Mouse (Mus musculus) lung, postnatal 0 days (tissue): ENCODE measurements around the gene Ppp3ca. TPM values are rescaled to one million over a fixed set of nuclear protein-coding genes. Genes with fewer than 3 reads are reported as not detected.

Experiments
- ATAC-seq: fragments of 200-750 bp; cut with Nextera tagmentation; 2 replicates; pipeline ENCODE4 v1.8.0; 2017; ENCODE audit warnings: moderate library complexity
- DNase-seq: peaks from one replicate; pipeline ENCODE4 v3.0.0-alpha.2; 2016; ENCODE audit warnings: low spot score
- H3K27ac ChIP-seq: fragments of 300-500 bp; sonication (generic); 2 replicates; pipeline ENCODE4 v1.5.1; 2014; ENCODE audit warnings: antibody characterized with exemption, mild to moderate bottlenecking, low read length, mixed read lengths
- H3K27me3 ChIP-seq: fragments of 300-500 bp; sonication (generic); replicated peaks from 2 replicates; pipeline ENCODE4 v1.6.1; 2014; ENCODE audit warnings: low read length, mixed read lengths; ENCODE audit not compliant: insufficient read depth
- H3K36me3 ChIP-seq: fragments of 300-500 bp; sonication (generic); 2 replicates; pipeline ENCODE4 v1.6.1; 2014; ENCODE audit warnings: low read length, mixed read lengths; ENCODE audit not compliant: insufficient read depth
- H3K4me1 ChIP-seq: fragments of 300-500 bp; sonication (generic); 2 replicates; pipeline ENCODE4 v1.6.1; 2014; ENCODE audit warnings: antibody characterized with exemption, low read depth, low read length, mixed read lengths; ENCODE audit not compliant: insufficient read depth
- H3K4me2 ChIP-seq: fragments of 300-500 bp; sonication (generic); replicated peaks from 2 replicates; pipeline ENCODE4 v1.6.1; 2014; ENCODE audit warnings: low read depth, mild to moderate bottlenecking, low read length, moderate library complexity, mixed read lengths
- H3K4me3 ChIP-seq: fragments of 300-500 bp; sonication (generic); 2 replicates; pipeline ENCODE4 v1.5.1; 2014; ENCODE audit warnings: low read depth, low read length
- H3K9ac ChIP-seq: fragments of 300-500 bp; sonication (generic); replicated peaks from 2 replicates; pipeline ENCODE4 v1.6.1; 2014; ENCODE audit warnings: low read depth, mild to moderate bottlenecking
- H3K9me3 ChIP-seq: fragments of 300-500 bp; sonication (generic); 2 replicates; pipeline ENCODE4 v1.6.1; 2016; ENCODE audit warnings: low read length, mixed read lengths
- CTCF ChIP-seq: IDR thresholded peaks from 2 replicates; pipeline ENCODE4 v1.5.1; 2016; ENCODE audit warnings: antibody characterized with exemption, mild to moderate bottlenecking
- EP300 ChIP-seq: IDR thresholded peaks from 2 replicates; pipeline ENCODE4 v1.6.1; 2016; ENCODE audit warnings: antibody characterized with exemption, mild to moderate bottlenecking, control low read depth
- WGBS: fragments of 180-500 bp; shearing (Covaris S2); extraction: QIAGEN DNeasy Blood & Tissue Kit; methylation state at CpG from one replicate; pipeline ENCODE4 v1.1.7; 2014; 5-methylcytosine and 5-hydroxymethylcytosine counted together
- polyA plus RNA-seq: library from polyadenylated mRNA; unstranded; fragments of >200 nt; fragmentation: Nextera tagmentation; extraction: Ambion mirVana; gene quantifications from 2 replicates; pipeline ENCODE4 v1.2.1, GENCODE M21; 2015

Ppp3ca gene
- polyA plus RNA-seq, 1 experiment from 2014 or later = 105 TPM

DNA sequence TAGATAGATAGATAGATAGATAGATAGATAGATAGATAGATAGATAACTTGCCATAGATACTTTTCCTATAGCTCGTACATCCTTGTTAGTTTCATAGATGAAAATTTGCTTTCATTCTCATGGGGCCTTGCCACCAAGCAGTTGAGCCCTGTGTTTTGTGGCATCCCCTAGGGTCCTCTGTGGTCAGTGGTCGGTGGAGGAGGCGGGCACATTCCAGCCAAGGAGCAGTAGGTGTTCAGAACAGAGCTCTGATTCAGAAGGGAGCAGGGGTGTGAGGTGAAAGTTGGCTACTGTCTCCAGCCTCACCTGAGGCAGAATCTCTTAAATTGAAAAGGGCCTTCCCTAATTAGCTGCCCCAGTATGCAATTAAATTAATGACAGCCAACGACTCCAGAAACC lies 36.1 kb downstream of the Ppp3ca start:
- no peak overlapping the region for H3K9ac ChIP-seq
- 86% methylated on average over 4 of the region's 4 CpGs for WGBS

DNA sequence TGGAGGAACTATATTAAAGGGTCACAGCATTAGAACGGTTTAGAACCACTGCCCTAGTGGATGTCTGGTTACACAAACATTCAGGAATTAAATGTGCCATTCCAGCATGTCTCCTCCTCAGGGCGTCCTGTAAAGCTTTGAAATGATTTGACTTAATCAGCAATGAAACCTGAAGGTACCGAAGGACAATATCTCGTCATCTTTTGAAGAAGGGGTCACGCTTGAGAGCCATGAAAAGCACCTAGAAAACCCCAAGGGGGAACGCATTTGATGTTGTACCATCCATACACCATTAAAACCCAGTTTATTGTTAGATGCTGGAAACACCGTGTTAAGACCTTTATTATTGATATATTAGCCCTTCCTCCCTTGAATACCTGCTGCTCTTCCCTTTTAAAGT lies 36.8 kb downstream of the Ppp3ca start:
- no peak overlapping the region for H3K9ac ChIP-seq
- ATAC-seq (no peak), DNase-seq (no peak)
- H3K4me2 ChIP-seq = no peak overlapping the region
- no peak overlapping the region for H3K27ac ChIP-seq
- TF ChIP-seq EP300 (no peak), CTCF (no peak)
- H3K27me3 ChIP-seq = no peaks in the 10 kb centered on the region
- no peaks in the 10 kb centered on the region for H3K36me3 ChIP-seq
- H3K9me3 ChIP-seq = no peaks in the 10 kb centered on the region
- H3K4me1 ChIP-seq = peaks cover 26% of the 10 kb centered on the region; the same call in 1 of the 2 replicates
- 83% methylated on average over 7 of the region's 7 CpGs for WGBS
- no peak overlapping the region for H3K4me3 ChIP-seq

More for the DNA sequence above, 36.1 kb downstream of the Ppp3ca start:
- TF ChIP-seq CTCF = no peak
- no peak for TF ChIP-seq EP300
- Histone ChIP-seq H3K9me3 (no peaks in the 10 kb centered on the region), H3K27ac (no peak overlapping the region), H3K4me3 (no peak overlapping the region), H3K27me3 (no peaks in the 10 kb centered on the region), H3K36me3 (no peaks in the 10 kb centered on the region), H3K4me2 (no peak overlapping the region), H3K4me1 (peaks cover 27% of the 10 kb centered on the region; the same call in 1 of the 2 replicates)
- ATAC-seq (no peak), DNase-seq (no peak)

DNA sequence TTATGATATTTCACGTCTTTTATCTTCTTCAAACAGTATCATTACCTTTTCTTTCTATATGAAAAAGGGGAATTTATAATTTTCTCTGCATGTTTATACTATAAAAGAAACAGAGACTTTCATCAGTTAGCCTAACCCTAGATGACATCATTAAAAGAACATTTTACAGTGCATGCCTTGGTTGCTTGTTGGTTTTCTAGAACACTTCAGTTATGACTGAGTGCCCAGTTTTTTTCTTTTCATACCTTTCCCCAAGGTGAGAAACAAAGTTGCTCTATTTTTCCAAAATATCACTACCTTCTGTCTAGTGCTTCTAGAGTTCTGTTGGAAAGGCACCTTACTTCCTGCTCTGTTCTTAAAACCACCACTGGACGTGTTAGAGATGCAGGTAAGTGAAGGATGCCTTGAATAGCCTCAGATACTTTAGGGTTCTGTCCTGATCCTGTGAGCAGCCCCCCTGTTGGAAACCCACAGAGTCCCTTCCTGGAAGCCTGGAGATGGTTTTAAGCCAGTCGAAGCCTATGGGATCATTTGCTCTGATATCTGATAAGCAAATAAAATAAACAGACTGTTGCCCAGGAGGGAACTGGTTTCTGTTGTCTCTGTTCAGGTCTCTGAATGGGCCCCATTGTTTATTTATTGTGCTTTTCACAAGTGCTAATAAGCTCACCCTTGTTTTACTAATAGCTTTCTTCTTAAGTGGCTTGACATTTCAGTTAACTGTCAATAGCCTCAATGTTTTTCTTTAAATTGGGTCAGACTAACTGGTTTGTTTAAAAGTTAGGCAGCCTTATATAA lies 37.5 kb downstream of the Ppp3ca start:
- WGBS = 48% methylated on average over 3 of the region's 3 CpGs
- ATAC-seq (no peak), DNase-seq (no peak)
- TF ChIP-seq EP300 (peak; percentile 53), CTCF (no peak)
- Histone ChIP-seq H3K27me3 (no peaks in the 10 kb centered on the region), H3K4me2 (no peak overlapping the region), H3K36me3 (no peaks in the 10 kb centered on the region), H3K4me1 (peaks cover 26% of the 10 kb centered on the region; the same call in 1 of the 2 replicates), H3K9me3 (no peaks in the 10 kb centered on the region), H3K4me3 (no peak overlapping the region), H3K9ac (no peak overlapping the region), H3K27ac (peak overlapping the region; percentile 66)

- Histone ChIP-seq H3K9ac (no peak overlapping the region), H3K4me2 (no peak overlapping the region), H3K36me3 (no peaks in the 10 kb centered on the region), H3K27me3 (no peaks in the 10 kb centered on the region), H3K4me1 (peaks cover 26% of the 10 kb centered on the region; the same call in 1 of the 2 replicates), H3K4me3 (no peak overlapping the region), H3K9me3 (no peaks in the 10 kb centered on the region), H3K27ac (0 out of 2 replicates have a peak overlapping the region, but pooled peaks have one; percentile 10)
- no peak for ATAC-seq
- DNase-seq = peak; percentile 42
- 30% methylated on average over 1 of the region's 1 CpGs for WGBS
- no peak for TF ChIP-seq EP300
- no peak for TF ChIP-seq CTCF
Observed at GRCm38 (mm10) chr3:136708230-136708629, 38.3 kb downstream of the Ppp3ca start.

DNA sequence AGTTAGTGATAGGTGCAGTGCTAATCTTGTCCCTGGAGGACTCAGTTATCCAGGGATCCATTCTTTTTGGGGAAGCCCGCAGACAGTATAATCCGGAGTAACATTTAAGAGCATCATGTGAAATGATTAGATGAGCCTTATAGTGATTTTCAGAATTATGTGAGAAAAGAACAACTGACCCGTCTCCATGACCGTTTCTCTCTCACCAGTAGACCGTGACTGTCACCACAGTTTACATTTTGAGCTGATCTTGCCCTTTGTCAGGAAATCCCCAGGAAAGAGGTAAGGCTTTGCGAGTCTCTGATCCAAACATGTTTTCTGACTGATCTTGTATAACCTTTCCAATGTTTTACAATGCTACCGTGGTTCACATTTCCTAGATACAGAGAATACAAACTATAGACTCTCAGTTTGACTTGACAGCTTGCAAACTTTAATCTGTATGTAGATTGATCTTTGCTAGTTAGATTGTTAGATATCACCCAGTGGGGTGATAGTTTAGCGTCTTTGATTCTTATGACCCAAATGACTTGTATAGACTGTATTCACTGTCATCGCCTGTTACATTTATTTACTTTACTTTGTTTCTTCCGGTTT lies 40.5 kb downstream of the Ppp3ca start:
- Histone ChIP-seq H3K27me3 (no peaks in the 10 kb centered on the region), H3K4me2 (no peak overlapping the region), H3K4me1 (peaks cover 13% of the 10 kb centered on the region; the same call in 1 of the 2 replicates), H3K9ac (no peak overlapping the region), H3K36me3 (no peaks in the 10 kb centered on the region), H3K27ac (no peak overlapping the region), H3K4me3 (no peak overlapping the region), H3K9me3 (no peaks in the 10 kb centered on the region)
- DNase-seq = no peak
- no peak; the same call in 1 of the 2 replicates for TF ChIP-seq EP300
- 41% methylated on average over 10 of the region's 10 CpGs for WGBS
- ATAC-seq = no peak

DNA sequence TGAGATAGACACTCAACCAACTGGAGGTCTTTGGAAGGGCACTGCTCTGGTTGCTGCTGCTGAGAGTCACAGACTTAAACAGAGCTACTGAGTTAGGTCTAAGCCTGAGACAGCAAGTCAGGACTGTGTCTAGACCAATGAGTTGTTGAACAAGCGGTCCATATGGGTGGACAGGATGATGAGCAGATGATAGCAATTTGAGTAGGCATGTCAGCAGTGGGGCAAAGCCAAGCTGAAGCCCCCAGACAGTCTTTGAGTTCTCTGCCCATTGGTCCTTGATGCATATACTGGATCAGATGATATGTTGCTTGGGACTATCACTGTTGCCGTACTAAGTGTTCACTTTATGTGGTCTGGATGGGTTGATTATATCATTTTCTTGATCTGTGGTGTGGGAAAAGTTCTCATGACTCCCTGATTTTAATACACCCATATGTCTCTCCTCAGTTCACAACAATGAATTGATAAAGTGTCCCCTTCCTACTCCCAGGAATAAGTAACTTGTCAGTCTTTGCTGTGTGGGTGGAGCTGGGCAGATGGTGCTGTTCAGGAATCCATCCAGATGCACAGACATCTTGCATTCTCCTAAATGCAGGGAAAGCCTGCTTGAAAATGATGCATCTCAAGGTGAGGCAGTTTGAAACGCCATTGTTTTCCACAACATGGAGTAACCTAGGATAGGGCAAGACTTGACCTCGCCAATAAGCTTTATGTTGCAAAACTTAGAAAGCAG lies 44.5 kb downstream of the Ppp3ca start:
- WGBS = 90% methylated on average over 4 of the region's 4 CpGs

More for the DNA sequence above, 44.5 kb downstream of the Ppp3ca start:
- H3K4me3 ChIP-seq = no peak overlapping the region
- ATAC-seq (no peak), DNase-seq (peak; percentile 3)
- no peak overlapping the region for H3K9ac ChIP-seq
- no peak for TF ChIP-seq CTCF
- H3K4me2 ChIP-seq = no peak overlapping the region
- no peak overlapping the region for H3K27ac ChIP-seq
- no peaks in the 10 kb centered on the region for H3K27me3 ChIP-seq
- no peaks in the 10 kb centered on the region; the same call in 1 of the 2 replicates for H3K4me1 ChIP-seq
- H3K36me3 ChIP-seq = no peaks in the 10 kb centered on the region
- no peaks in the 10 kb centered on the region for H3K9me3 ChIP-seq
